Mouse (Mus musculus) regulatory T cell (primary cell): Measurements from ENCODE around the gene Bms1.

ENCODE experiments used
- in situ Hi-C: fragments of 300-600 bp; cut with MboI, MseI; formaldehyde crosslinking; loops from one replicate; pipeline ENCODE4 v1.15.1; 2025; ENCODE audit warnings: high pct_unique_total_duplicates

The Bms1 gene

DNA sequence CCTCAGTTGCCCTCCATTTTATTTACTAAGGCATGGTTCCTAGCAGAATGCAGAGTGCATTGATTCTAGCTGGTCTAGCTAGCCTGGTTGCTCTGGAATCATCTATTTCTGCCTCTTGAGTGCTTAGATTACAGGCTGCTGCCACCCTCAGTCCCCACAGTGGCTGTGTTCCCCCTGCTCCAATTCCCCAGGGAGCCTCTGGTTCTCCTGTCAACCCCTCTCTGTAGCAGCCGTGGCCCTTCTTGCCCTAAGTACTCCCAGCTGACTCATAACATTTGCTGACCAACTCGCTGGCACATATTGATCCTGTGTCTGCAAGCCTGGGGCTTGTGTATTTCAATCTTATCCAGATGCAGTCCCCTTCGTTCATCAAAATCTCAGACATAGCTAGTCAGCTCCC is 53.1 kb downstream of the Bms1 start:
- in situ Hi-C loops: loop anchor here (5.0 kb wide), 1 partner anchor 194 kb away; no protein-coding TSS in a partner anchor

- in situ Hi-C loops: loop anchor here (5.0 kb wide), 1 partner anchor 193 kb away; no protein-coding TSS in a partner anchor
These were observed 53.5 kb downstream of the Bms1 start for GRCm38 (mm10) chr6:118365781-118366180.

GRCm38 (mm10) chr6:118350342-118350741 is 68.9 kb downstream of the Bms1 start:
- in situ Hi-C loops: no loop called here

GRCm38 (mm10) chr6:118348186-118348585 is 71.1 kb downstream of the Bms1 start:
- in situ Hi-C loops: no loop called here

DNA sequence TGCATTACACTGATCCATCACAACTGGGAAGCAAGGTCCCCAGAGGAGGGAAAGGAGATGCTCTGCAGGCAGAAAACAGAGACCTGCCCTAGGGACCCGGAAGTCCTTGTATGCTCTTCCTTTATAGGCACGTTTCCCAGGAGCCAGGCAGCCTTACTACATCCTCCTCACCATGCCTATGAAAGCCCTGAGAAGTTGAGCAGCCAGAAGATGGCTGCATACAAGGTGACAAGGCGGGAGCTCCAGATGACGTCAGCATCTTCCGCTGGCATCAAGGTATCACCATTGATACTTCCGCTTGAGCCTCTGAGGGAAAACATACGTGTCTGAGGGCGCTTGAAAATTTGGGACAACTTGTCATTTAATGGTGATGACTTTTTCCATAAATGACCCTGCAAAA is 72.0 kb downstream of the Bms1 start:
- in situ Hi-C loops: no loop called here

DNA sequence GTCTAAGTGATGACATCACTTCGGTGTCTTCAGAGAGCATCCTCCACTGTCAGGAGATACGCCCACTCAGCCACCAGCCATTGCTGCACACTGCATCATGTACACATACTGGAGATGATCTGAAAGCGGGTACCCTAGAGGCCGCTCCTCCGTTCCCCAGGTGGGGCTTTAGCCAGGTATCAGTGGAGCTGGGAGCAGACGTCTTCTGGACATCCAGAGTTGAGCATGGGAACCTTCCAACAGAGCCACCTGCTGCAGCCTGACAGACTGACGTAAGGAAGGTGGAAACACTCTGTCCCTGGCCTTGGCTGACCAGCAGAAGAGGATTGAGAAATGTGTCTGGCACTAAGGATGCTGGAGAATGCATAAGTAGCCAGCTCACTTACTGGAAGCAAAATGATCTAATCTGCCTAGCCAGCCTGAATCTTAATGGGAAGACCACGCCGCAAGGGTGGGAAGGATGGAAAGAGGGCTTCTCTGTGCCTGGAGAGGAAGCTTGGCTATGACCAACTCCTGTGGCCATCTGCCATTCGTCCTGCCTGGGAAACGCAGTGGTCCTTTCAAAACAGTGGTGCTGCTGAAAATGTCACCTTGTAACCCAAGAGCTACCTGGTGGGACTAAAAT is 77.3 kb downstream of the Bms1 start:
- in situ Hi-C loops: no loop called here

DNA sequence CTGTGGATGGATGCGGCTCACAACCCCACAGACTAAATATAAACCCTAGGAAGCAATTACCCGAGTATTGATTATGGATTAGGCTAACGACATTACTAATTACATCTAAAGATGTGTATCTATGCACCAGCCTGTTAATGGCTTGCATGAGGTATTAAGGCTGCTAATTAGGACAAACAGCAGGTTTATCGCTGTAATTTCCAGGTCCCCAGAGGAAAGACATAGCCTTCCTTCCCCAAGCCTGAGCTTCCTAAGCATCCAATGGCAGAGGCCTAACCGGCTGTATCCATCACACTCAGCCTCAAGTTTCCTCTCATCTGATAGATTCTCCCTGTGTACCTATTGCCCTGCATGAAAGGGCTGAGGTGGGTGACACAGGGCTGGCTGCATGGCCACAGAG is 81.6 kb downstream of the Bms1 start:
- in situ Hi-C loops: no loop called here

DNA sequence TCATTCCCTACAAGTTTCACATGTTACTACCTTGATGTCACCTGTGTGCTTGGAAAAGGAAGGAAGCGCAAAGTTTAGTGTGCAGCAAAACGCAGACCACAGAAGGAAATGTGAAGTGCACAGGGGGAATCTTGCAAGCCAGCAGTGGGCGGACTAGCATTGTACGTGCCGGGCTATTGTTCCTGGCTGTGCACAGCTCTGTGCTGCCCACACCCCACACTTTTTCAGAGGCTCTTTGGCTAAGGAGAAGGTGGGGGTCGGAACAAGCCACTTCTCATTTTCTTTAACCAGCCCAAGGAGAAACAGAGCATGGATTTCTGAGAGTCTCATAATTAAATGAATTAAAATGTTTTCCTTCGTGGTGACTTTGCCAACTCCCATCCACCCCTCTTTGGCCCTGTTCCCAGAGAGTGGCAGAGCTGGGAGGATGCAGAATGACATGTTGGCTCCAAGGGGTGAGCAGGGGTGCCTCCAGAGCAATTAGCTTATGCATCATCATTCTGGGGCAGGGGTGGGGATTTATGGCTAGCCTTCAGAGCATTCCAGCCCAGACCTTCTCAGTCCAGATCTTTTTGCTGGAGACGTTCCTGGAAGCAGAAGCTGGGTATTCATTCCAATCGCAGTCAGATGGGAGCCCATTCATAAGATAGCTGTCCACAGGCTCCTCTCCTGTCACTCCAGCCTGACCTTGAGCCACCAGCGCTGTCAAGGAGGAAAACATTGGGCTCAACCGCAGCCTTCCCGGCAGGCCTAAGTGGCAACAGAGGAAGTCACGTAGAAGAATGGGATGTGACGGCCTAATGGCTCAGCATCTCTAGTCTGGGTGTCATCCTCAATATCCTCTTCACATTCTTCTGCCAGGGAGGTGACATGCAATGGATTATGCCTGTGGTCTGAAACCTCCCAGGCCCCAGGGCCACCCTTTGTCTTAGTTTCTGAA is 82.5 kb downstream of the Bms1 start:
- in situ Hi-C loops: no loop called here

DNA sequence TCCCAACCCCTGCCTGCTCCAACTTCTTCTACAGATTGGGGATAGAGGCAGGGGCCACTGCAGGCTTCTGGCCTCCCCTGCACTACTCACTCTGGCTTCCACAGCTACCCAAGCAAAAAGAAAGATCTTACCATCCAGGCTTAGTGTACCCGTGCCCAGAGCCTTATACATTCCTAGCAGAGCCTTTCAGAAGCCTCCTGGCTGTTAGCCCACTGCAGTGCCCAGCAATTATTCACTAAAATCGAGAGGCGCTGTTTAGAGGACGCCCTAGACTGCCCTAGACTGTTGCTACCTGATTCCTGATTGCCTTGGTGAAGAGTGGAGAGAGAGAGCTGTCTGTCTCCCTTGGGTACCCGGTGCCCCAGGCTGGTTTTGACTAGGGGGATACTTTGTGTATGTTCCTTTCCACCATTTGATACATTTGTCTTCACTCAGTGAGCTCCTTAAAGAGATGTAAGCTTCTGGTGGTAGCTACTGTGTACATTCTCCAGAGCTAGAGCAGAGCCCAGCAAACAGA is 83.3 kb downstream of the Bms1 start:
- in situ Hi-C loops: no loop called here

DNA sequence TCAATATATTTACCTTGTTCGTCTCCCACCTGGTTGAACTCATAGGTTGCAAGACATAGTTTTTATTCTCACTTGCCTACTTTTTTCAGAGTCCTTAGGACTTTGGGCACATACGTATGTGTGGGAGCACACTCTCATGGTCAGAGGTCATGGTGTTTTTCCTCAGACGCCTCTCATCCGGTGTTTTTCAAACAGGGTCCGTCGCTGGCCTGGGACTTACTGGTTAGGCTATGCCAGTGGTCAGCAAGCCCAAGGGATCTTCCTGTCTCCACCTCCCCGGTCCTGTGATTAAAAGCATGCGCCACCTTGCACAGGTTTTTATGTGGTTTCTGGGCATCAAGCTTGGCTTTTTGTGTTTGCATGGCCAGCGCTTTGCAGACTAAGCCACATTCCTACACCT is 85.4 kb downstream of the Bms1 start:
- in situ Hi-C loops: no loop called here
